Mouse (Mus musculus): ENCODE measurements around the gene Klri1.
"Not testable (repeated sequence)": the region's sequence is repeated elsewhere in the genome, so short reads cannot be mapped to it uniquely, and the experiment has no call there.

The Klri1 gene

GRCm38 (mm10) chr6:129717032-129717431, at the start of gene Klri1:
Gene Klri1 (minus strand): TSS chr6:129717132.
- no peak for DNase-seq

- no peak for DNase-seq
Observed at GRCm38 (mm10) chr6:129747654-129748032, 30.7 kb upstream of the Klri1 start.

GRCm38 (mm10) chr6:129747016-129747653, 30.2 kb upstream of the Klri1 start:
- DNase-seq, result no peak

DNA sequence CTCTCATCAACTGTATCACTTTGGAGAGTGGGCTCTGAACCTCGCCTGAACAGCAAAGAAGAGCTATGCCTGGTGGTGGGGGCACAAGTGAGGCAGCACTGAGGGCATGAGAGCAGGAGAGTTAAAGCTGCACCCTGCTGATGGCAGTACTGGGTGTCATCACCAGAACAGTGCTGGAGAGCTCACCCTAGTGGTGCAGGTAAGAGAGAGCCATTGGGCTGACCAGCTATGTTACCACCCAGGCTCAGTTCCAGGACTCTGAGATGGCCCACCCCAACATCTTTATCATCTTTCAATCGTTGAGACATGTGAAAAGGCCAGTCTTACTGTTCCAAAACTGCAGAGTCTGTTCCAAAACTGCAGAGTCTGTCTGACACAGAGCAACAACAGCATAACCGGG, 29.2 kb upstream of the Klri1 start:
- no peak for DNase-seq

- no peak for DNase-seq
Observed at GRCm38 (mm10) chr6:129740069-129740721, 23.3 kb upstream of the Klri1 start, which contains the start of gene Klri2. Gene Klri2 (minus strand): TSS chr6:129740484.

- DNase-seq, result no peak
Observed at GRCm38 (mm10) chr6:129736414-129736813, 19.5 kb upstream of the Klri1 start.

- no peak for DNase-seq
Observed at GRCm38 (mm10) chr6:129727237-129727636, 10.3 kb upstream of the Klri1 start.

DNA sequence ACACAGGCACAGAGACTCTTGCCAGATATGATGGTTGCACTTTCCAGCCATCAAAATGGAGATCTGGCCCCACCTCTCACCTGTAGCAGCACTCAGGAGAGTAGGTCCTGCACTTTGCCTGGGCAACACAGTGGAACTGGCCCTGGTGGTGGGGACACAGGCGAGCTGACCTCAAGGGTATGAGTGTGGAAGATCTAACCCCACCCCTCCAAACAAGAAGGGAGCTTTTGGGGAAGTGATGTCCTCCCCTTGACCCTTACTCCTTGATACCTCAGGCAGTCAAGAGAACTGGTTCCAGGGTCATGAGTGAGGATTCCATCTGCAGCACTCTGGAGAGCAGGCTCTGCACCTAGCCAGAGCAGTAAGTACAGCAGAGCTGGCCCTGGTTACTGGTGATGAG, 4.5 kb upstream of the Klri1 start:
- no peak for DNase-seq

DNA sequence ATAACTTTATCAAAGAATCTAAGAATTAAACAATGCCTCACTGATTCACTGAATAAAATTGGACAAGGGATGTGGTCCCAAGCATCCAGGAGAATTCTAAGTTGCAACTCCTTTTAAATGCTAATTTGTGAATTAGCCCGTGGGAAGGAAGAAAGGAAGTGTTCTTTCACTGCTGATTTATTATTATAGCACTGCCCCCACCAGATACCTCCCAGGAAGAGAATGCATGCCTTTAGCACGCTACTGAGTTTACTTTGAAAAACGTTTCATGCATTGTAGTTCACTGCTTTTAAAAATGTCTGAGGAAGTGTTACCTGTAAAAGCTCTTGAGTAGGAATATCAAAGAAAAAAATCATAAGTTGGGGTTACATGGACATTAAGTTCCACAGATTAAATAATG, 3.6 kb upstream of the Klri1 start:
- DNase-seq, result no peak

- no peak for DNase-seq
Observed at GRCm38 (mm10) chr6:129713566-129713965, 3.4 kb downstream of the Klri1 start.

DNA sequence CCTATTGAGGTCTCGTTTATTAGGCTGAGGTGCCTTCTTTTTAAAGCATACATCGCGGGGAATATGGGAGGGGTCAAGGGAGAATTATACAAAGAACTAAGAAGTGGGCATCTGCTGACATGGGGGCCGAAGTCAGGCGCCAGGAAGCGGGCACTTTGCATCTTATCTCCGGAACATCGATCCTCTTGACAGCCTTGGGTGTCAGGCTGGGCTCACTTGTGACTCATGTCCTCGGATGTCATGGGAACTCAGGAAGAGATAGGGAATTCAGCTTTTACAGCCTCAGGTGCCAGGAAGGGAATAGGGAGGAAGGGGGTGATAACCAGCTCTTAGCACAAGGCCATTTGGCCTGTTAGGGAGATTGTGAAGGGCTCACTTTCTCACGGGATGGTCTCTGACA, 25.5 kb downstream of the Klri1 start:
- DNase-seq, result not testable (repeated sequence)

GRCm38 (mm10) chr6:129680379-129680778, 36.6 kb downstream of the Klri1 start:
- DNase-seq, result peak in 1 of 2 experiments; percentile 32

GRCm38 (mm10) chr6:129678873-129679272, 38.1 kb downstream of the Klri1 start, which contains the start of gene Klrc1:
Gene Klrc1 (minus strand): TSS chr6:129678973.
- DNase-seq, result no peak

DNA sequence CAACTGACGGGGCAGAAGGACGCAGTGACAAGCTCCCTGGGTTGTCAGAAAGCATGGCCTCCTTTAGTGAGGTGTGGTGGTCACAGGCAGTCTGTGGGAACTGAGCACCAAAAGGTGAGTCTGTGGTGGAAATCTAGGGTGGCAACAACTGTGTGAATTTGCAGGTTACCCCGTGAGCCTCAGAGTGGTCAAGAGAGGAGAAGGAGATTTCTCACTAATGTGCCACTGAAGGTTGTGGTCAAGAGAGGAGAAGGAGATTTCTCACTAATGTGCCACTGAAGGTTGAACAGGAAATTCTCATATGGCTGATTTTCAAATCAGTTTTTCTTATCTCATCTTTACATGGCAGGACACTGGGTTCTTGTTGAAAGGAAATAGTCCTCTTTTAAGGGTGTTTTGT, 55.6 kb downstream of the Klri1 start:
- DNase-seq, result not testable (repeated sequence)

GRCm38 (mm10) chr6:129660589-129660988, 56.3 kb downstream of the Klri1 start, which contains the start of gene Klrc2:
Gene Klrc2 (minus strand): TSS chr6:129660689.
- not testable (repeated sequence) for DNase-seq

Measured in kidney, postnatal 25 days (tissue).